Mouse (Mus musculus): ENCODE data around the gene Rhbdl2.

GRCm38 (mm10) chr4:123842126-123842525 lies 54.5 kb downstream of the Rhbdl2 start:
- TF ChIP-seq POLR2A (IDR thresholded peaks at IDR 0.05; ENCODE audit: extremely low read depth, insufficient read depth, low read length) (no peak), CTCF (IDR thresholded peaks at IDR 0.05; ENCODE audit: low read depth, low read length) (no peak)

Measured in liver, adult 2 months (tissue).